Mouse (Mus musculus): ENCODE measurements around the gene Rhbg.

The Rhbg gene

DNA sequence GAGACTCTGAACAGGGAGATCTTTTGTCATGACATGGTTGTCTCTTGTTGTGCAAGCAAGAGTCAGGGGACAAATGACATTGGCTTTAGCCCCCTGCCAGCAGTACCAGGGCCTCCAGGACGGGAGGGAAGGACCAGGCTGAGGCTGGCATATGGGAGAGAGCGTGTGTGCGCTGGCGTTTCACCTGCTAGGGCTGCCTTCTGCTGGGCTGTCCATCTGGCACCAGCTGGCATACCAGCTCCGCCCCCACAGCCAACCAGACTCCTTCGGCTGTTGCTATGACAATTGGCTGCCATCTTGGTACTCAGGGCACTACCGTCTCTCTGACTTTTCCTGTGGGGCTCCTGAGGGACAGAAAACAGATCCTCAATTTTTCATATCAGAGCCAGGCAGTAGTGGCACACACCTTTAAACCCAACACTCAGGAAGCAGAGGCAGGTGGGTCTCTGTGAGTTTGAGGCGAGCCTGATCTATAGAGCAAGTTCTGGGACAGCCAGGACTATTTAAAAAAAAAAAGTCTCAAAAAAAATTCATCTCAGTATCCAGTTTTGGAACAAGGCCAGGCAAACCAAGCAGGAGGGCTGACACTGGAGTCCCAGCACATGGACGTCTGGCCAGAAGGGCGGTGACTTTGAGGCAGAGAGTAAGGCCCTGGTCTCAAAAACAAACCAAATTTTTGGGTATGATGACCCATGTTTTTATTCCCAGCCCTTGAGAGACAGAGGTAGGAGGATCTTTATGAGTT lies 28.2 kb downstream of the Rhbg start:
- POLR2A ChIA-PET: interaction anchor here in 2 of 4 experiments (0.7 to 1.5 kb wide), 6 partner anchors 9 to 48 kb away, joined by 3 to 6 read pairs (median 4); no protein-coding TSS in a partner anchor
- CTCF ChIA-PET: interaction anchor here in 1 of 4 experiments (0.8 to 1.1 kb wide), 3 partner anchors 9 to 16 kb away, joined by 3 to 5 read pairs (median 5); no protein-coding TSS in a partner anchor

DNA sequence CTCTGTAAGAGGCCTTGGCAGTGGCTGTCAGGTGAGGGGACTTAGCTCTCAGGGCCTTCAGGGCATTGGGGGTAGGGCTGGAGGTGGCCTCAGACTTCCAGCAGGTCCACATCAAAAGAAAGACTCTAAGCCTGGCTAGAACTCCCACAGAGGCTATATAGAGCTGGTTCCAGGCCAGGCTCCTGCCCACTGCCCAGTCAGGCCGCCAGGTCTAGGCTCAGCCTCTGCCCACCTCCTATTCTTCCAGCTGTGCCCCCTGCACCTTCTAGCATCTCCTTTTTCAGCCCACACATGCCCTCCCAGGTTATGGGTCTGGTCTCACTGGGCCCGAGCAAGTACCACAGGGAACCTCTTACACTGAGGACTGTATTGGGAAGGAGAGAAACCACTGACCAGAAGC lies 29.6 kb downstream of the Rhbg start:
- POLR2A ChIA-PET: interaction anchor here in 1 of 4 experiments (1.4 to 2.7 kb wide), 2 partner anchors 8 to 10 kb away, joined by 4 to 7 read pairs; no protein-coding TSS in a partner anchor
- CTCF ChIA-PET: interaction anchor here in 1 of 4 experiments (0.6 to 1.0 kb wide), 2 partner anchors 11 to 19 kb away, joined by 3 read pairs; no protein-coding TSS in a partner anchor

GRCm38 (mm10) chr3:88222446-88222845 lies 32.1 kb downstream of the Rhbg start:
- POLR2A ChIA-PET: interaction anchor here in 1 of 4 experiments (0.8 to 1.4 kb wide), 4 partner anchors 9 to 188 kb away, joined by 3 to 5 read pairs (median 4); partner anchors contain the start of gene Pmf1
- CTCF ChIA-PET: interaction anchor here in 3 of 4 experiments (0.6 to 1.0 kb wide), 4 partner anchors 13 to 288 kb away, joined by 3 to 4 read pairs (median 3); no protein-coding TSS in a partner anchor

GRCm38 (mm10) chr3:88221519-88222390 lies 32.8 kb downstream of the Rhbg start:
- ChIA-PET POLR2A (interaction anchor here in 2 of 4 experiments (0.6 to 2.7 kb wide), 7 partner anchors 9 to 188 kb away, joined by 3 to 18 read pairs (median 3); partner anchors contain the start of gene Pmf1 (in 1 of the 2)), CTCF (interaction anchor here (0.5 to 2.3 kb wide), 17 partner anchors 9 to 289 kb away, joined by 3 to 9 read pairs (median 4); partner anchors contain the start of gene Mef2d (in 1 of the 4))

- POLR2A ChIA-PET: interaction anchor here in 3 of 4 experiments (0.6 to 2.7 kb wide), 13 partner anchors 9 to 281 kb away, joined by 3 to 18 read pairs (median 3); partner anchors contain the start of gene Pmf1 (in 1 of the 3)
- CTCF ChIA-PET: interaction anchor here (0.5 to 2.3 kb wide), 30 partner anchors 9 to 246 kb away, joined by 3 to 9 read pairs (median 4); partner anchors contain the start of gene Mef2d (in 1 of the 4)
Observed at GRCm38 (mm10) chr3:88220842-88221241, 33.7 kb downstream of the Rhbg start.

- ChIA-PET CTCF (interaction anchor here (0.8 to 2.3 kb wide), 18 partner anchors 8 to 220 kb away, joined by 3 to 8 read pairs (median 4); no protein-coding TSS in a partner anchor), POLR2A (interaction anchor here in 3 of 4 experiments (0.5 to 2.7 kb wide), 7 partner anchors 8 to 366 kb away, joined by 3 to 18 read pairs (median 3); no protein-coding TSS in a partner anchor)
Observed at GRCm38 (mm10) chr3:88219940-88220339, 34.6 kb downstream of the Rhbg start.

GRCm38 (mm10) chr3:88217679-88218078 lies 36.8 kb downstream of the Rhbg start:
- CTCF ChIA-PET: interaction anchor here in 1 of 4 experiments (3.3 kb wide), 1 partner anchor 25 kb away, joined by 14 read pairs; no protein-coding TSS in a partner anchor
- POLR2A ChIA-PET: interaction anchor here in 2 of 4 experiments (0.6 to 2.1 kb wide), 4 partner anchors 11 to 431 kb away, joined by 3 to 6 read pairs (median 4); no protein-coding TSS in a partner anchor

DNA sequence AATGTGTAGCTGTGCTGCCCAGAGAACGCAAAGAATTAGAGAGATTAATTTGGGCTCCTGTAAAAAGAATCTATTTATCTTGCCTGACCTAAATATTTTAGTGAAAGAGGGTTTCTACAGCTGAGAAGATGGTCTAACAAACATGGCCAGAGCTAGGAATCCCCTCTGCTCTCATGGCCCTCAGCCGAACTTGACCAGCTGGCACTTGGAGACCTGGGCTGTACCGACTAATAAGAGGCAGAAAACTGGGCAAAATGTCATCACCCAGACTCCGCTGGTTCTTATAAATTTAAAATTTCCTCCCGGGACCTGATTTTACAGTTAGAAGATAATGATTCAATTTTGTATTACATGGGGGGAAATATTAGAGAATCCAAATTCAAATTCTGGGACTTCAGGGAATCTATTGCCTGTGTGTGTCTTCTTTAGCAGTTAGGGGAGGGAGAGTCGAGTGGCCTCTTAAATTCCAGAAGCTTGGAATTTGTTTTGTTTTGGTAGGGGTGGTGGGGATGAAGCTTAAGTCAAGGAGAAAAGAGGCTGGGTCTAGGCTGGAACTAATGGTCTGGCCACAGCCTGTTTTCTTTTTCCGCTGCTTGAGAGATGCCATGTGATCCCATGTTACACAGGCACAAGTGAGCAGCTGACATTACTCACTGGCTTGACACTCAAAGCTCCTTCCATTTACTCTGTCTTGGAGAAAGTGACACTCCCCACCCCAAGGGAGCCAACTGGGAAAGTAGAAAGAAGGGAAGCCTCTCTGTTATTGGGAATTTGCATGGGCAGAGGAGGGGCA lies 37.8 kb downstream of the Rhbg start:
- CTCF ChIA-PET: interaction anchor here (1.0 to 3.3 kb wide), 11 partner anchors 19 to 206 kb away, joined by 3 to 14 read pairs (median 4); partner anchors contain the start of gene Rhbg (in 1 of the 4)

DNA sequence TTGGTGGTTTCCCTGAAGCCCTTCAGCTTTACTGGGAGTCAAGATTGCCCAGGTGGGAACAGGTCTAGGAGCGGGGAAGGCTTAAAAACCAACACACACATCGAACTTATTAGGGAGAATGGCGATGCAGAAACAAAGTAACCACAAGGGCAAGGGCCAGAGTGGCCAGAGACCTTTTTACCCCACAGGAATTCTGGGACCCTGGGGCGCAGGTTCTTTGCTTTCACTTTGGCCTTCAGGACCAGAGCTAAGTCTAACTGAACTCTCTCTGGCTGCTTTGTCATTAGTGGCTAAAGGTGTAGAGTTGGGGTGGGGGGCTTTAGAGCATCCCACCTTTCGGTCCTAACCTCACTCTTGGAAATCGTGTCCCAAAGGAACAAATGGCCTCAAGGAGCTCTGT lies 38.4 kb downstream of the Rhbg start:
- POLR2A ChIA-PET: interaction anchor here in 3 of 4 experiments (0.6 to 3.2 kb wide), 17 partner anchors 9 to 120 kb away, joined by 3 to 19 read pairs (median 4); partner anchors contain the start of genes Smg5 (in 2 of the 3), Tmem79 (in 2 of the 3), Cct3 (in 1 of the 3) and Tsacc (in 1 of the 3)
- CTCF ChIA-PET: interaction anchor here (0.9 to 3.3 kb wide), 13 partner anchors 10 to 205 kb away, joined by 3 to 14 read pairs (median 4); partner anchors contain the start of gene Rhbg (in 1 of the 4)

More for the DNA sequence above, 37.8 kb downstream of the Rhbg start:
- POLR2A ChIA-PET: interaction anchor here in 3 of 4 experiments (0.6 to 3.2 kb wide), 11 partner anchors 8 to 119 kb away, joined by 3 to 19 read pairs (median 4); partner anchors contain the start of genes Cct3 (in 1 of the 3), Smg5 (in 1 of the 3), Tmem79 (in 1 of the 3) and Tsacc (in 1 of the 3)

DNA sequence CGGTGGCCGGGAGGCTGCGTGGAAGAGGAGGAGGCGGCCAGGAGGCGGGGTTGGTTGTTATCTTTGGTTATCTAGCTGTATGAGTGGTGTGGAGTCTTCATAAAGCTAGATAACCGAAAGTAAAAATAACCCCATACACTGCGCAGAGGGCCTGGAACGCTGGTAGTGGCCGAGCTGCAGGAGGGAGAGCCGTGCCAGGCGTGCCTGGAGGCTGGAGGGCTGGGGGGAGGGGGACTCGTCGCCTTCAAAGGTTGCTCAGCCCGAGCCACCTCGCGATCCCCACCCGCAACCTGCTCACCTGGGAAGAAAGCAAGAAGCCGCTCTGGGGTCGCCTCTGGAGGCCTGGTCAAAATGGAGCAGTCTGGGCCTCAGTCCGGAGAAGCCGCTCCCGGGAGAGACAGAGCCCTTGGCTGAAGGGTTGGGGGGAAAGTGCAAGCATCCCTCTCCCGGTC lies 38.9 kb downstream of the Rhbg start:
- ChIA-PET POLR2A (interaction anchor here (0.6 to 3.2 kb wide), 17 partner anchors 10 to 120 kb away, joined by 3 to 19 read pairs (median 4); partner anchors contain the start of genes Smg5 (in 2 of the 4), Tmem79 (in 2 of the 4), Cct3 (in 1 of the 4) and Tsacc (in 1 of the 4)), CTCF (interaction anchor here (0.8 to 3.3 kb wide), 16 partner anchors 10 to 205 kb away, joined by 3 to 14 read pairs (median 4); no protein-coding TSS in a partner anchor)

- ChIA-PET POLR2A (interaction anchor here in 3 of 4 experiments (0.5 to 3.2 kb wide), 23 partner anchors 9 to 1028 kb away, joined by 3 to 19 read pairs (median 4); partner anchors contain the start of genes Smg5 (in 2 of the 3) and Tmem79 (in 2 of the 3)), CTCF (interaction anchor here (0.8 to 3.3 kb wide), 11 partner anchors 9 to 204 kb away, joined by 3 to 14 read pairs (median 4); no protein-coding TSS in a partner anchor)
Observed at GRCm38 (mm10) chr3:88214971-88215552, 39.4 kb downstream of the Rhbg start.

DNA sequence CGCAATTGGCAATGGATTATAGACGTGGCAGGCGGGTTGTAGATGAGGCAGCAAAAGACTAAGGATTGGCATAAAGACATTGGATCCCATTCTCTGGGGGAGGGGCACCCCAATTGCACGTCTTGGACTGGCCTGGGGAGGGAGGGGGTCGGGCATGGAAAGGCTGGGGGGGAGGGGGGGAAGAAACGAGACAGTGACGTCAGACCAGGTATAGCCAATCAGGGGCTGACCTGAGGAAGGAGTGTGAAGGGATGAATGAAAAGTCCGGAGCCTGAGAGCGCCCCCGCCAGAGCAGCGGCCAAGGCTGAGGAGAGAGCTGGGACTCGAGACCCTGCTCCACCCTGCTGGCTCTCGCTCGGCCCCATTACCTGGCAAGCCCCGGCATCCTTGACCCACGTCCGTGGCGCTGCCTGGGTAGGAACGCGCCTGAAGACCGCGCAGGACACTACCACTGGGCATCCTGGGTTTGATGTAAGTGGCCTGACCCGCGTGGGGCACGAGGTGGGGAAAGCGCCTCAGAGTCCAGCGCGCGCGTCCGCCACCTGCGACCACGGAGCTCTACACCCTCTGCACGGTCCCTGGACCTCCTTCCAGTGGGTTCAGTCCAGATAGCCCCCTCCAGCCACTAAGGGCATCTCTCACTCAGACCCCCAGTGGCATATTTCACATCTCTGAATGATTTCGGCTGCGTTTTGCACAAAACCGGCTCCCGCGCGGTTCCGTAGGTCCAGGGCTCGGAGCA lies 40.1 kb downstream of the Rhbg start:
- CTCF ChIA-PET: interaction anchor here (0.7 to 3.3 kb wide), 11 partner anchors 9 to 203 kb away, joined by 3 to 14 read pairs (median 4); no protein-coding TSS in a partner anchor
- POLR2A ChIA-PET: interaction anchor here in 3 of 4 experiments (0.5 to 3.2 kb wide), 22 partner anchors 10 to 1028 kb away, joined by 3 to 19 read pairs (median 4); partner anchors contain the start of genes Smg5 (in 1 of the 3) and Tmem79 (in 1 of the 3)

- ChIA-PET CTCF (interaction anchor here in 2 of 4 experiments (0.6 to 1.5 kb wide), 7 partner anchors 7 to 202 kb away, joined by 3 to 9 read pairs (median 3); partner anchors contain the start of gene Mef2d (in 1 of the 2)), POLR2A (interaction anchor here in 2 of 4 experiments (0.6 to 2.3 kb wide), 3 partner anchors 11 to 184 kb away, joined by 3 to 9 read pairs (median 4); no protein-coding TSS in a partner anchor)
Observed at GRCm38 (mm10) chr3:88213019-88213418, 41.5 kb downstream of the Rhbg start.

GRCm38 (mm10) chr3:88212356-88212755 lies 42.2 kb downstream of the Rhbg start:
- CTCF ChIA-PET: interaction anchor here in 3 of 4 experiments (0.6 to 1.5 kb wide), 3 partner anchors 8 to 70 kb away, joined by 3 to 9 read pairs (median 4); partner anchors contain the start of gene Mef2d (in 1 of the 3)
- POLR2A ChIA-PET: interaction anchor here in 2 of 4 experiments (0.6 to 1.5 kb wide), 4 partner anchors 8 to 407 kb away, joined by 3 to 10 read pairs (median 4); no protein-coding TSS in a partner anchor

Data from embryonic stem cell, embryonic (primary cell).